Comparison of ENCODE assay signal across 8 mouse cellular contexts in the genomic region with DNA sequence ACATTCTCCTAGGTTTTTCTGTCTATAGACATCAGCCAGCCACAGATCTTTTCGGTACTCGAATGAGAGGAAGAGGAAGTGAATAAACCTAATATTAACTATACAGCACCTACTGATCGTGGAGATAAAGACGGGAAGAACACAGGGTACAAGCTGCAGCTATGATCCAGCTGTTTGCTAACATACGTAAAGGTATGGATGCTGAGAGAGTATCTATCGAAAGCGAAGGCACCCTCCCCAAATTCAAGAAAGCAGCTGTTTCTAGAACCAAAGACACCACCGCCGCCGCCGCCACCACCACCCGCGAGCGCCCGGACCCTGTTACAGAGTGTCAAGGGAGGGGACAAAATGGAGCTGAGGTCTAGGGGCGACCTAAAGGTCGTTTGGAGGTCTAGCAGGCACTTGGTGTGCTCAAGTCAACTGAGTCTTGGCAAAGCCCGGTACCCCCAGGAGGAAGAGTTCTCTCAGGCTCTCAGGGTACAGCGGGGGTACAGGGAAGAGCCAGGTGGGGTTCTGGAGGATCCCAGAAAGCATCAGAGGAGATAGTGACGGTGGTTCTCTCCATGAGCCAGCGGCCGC. TPM values are rescaled to one million over a fixed set of nuclear protein-coding genes. Genes with fewer than 3 reads are reported as not detected.
DNase-seq lines count a peak whose midpoint lies in the region; ATAC-seq and TF ChIP-seq lines count a peak whose summit lies in the region.

No protein-coding gene starts in this region.

- no peak for TF ChIP-seq EP300 in heart, adult 2 months (IDR thresholded peaks at IDR 0.05; ENCODE audit: insufficient read depth, low read depth, low read length)

- no peaks in the 10 kb centered on the region for H3K27me3 ChIP-seq in heart, adult 2 months (ENCODE audit: control insufficient read depth, insufficient read depth, low read length)
- H3K27me3 ChIP-seq in hindbrain, embryonic 15.5 days: peaks cover 3% of the 10 kb centered on the region; the same call in 1 of the 2 replicates
- H3K27me3 ChIP-seq in myocyte (ENCODE audit: control insufficient read depth, insufficient read depth, insufficient read length): no peaks in the 10 kb centered on the region

- peak overlapping the region; percentile 82 for H3K27ac ChIP-seq in heart, adult 2 months
- peak overlapping the region; percentile 89 for H3K27ac ChIP-seq in hindbrain, embryonic 15.5 days (replicated peaks)

- peaks cover 2% of the 10 kb centered on the region for H3K4me1 ChIP-seq in heart, adult 2 months (ENCODE audit: control insufficient read depth, insufficient read depth, low read length)
- peaks cover 8% of the 10 kb centered on the region for H3K4me1 ChIP-seq in hindbrain, embryonic 15.5 days (replicated peaks)

- no peaks in the 10 kb centered on the region; the same call in 1 of the 2 replicates for H3K79me2 ChIP-seq in heart, adult 2 months (replicated peaks; ENCODE audit: control insufficient read depth, insufficient read depth, low read length)
- H3K79me2 ChIP-seq in myocyte (ENCODE audit: control insufficient read depth, insufficient read depth): peaks cover 54% of the 10 kb centered on the region

- TF ChIP-seq POLR2A in heart, adult 2 months (IDR thresholded peaks at IDR 0.05; ENCODE audit: insufficient read depth, low read depth, low read length): no peak
- TF ChIP-seq POLR2A in myocyte (IDR thresholded peaks at IDR 0.05; ENCODE audit: insufficient read length, low read depth): no peak

- 0 out of 2 replicates have a peak, but pooled peaks have one; percentile 23 for ATAC-seq in erythroblast, adult 5-6 weeks (replicated peaks; ENCODE audit: low FRiP score, poor library complexity, severe bottlenecking)
- no peak; the same call in 1 of the 2 replicates for ATAC-seq in hindbrain, embryonic 15.5 days (ENCODE audit: low FRiP score, low read depth)

- intact Hi-C loops in heart, adult 2 months (cut with DNase I): loop anchor here (5.0 kb wide), 2 partner anchors 148 to 293 kb away; a partner anchor contains a TSS

- peak overlapping the region; percentile 80 for H3K4me3 ChIP-seq in heart, adult 2 months
- H3K4me3 ChIP-seq in hindbrain, embryonic 15.5 days: peak overlapping the region; percentile 63
- H3K4me3 ChIP-seq in myocyte: peak overlapping the region; percentile 83

- no peak for TF ChIP-seq CTCF in heart, adult 2 months (IDR thresholded peaks at IDR 0.05)

- peak; percentile 20 to 39 for DNase-seq in heart, adult 2 months
- DNase-seq in heart, adult 8-10 months (ENCODE audit: low spot score): no peak
- DNase-seq in R1 (ENCODE audit: low read depth, low spot score) (peak; percentile 16), liver (peak; percentile 33)
- peak; percentile 46 for DNase-seq in testis, postnatal 10 days (ENCODE audit: low spot score)

- H3K4me2 ChIP-seq in hindbrain, embryonic 15.5 days: peak overlapping the region; percentile 62
- peak overlapping the region; percentile 74 for H3K4me2 ChIP-seq in myocyte (ENCODE audit: low read depth)

- 20% methylated on average over 22 of the region's 22 CpGs for WGBS in heart, adult 2 months
- 26% methylated on average over 21 of the region's 22 CpGs for WGBS in hindbrain, embryonic 15.5 days

- H3ac ChIP-seq in myocyte (ENCODE audit: control insufficient read depth, insufficient read length): peak overlapping the region; percentile 71

- H3K36me3 ChIP-seq in heart, adult 2 months (ENCODE audit: control insufficient read depth, insufficient read depth, low read length): no peaks in the 10 kb centered on the region
- H3K36me3 ChIP-seq in hindbrain, embryonic 15.5 days: no peaks in the 10 kb centered on the region
- H3K36me3 ChIP-seq in myocyte (ENCODE audit: control insufficient read depth, insufficient read depth): peaks cover 9% of the 10 kb centered on the region

- H3K9me3 ChIP-seq in hindbrain, embryonic 15.5 days: no peaks in the 10 kb centered on the region

- peak overlapping the region; percentile 87 for H3K9ac ChIP-seq in heart, adult 2 months (ENCODE audit: low read depth, low read length)
- H3K9ac ChIP-seq in hindbrain, embryonic 15.5 days: peak overlapping the region; percentile 68

TF ChIP-seq in myocyte, 11 proteins besides CTCF, POLR2A, EP300 and RAD21:
- TF ChIP-seq E2F4 (IDR thresholded peaks at IDR 0.05; ENCODE audit: insufficient read depth) (no peak), MYOD1 (IDR thresholded peaks at IDR 0.05; ENCODE audit: control insufficient read depth in 1 of 3, insufficient read length in 2 of 3, low read depth in 2 of 3) (no peak), TCF3 (IDR thresholded peaks at IDR 0.05; ENCODE audit: insufficient read length, low read depth) (no peak), SRF (IDR thresholded peaks at IDR 0.05; ENCODE audit: control insufficient read depth, insufficient read length, low read depth) (no peak), POLR2AphosphoS2 (IDR thresholded peaks at IDR 0.05; ENCODE audit: insufficient read length, low read depth) (no peak), REST (IDR thresholded peaks at IDR 0.05; ENCODE audit: insufficient read depth, insufficient read length) (no peak), MAX (IDR thresholded peaks at IDR 0.05; ENCODE audit: low read depth) (no peak), TCF12 (IDR thresholded peaks at IDR 0.05; ENCODE audit: insufficient read depth, poor library complexity, severe bottlenecking) (no peak), MYOG (IDR thresholded peaks at IDR 0.05; ENCODE audit: control insufficient read depth in 1 of 3, insufficient read depth in 1 of 3, insufficient read length in 2 of 3, low read depth in 2 of 3) (no peak), USF1 (IDR thresholded peaks at IDR 0.05; ENCODE audit: low read depth) (no peak), CEBPB (IDR thresholded peaks at IDR 0.05; ENCODE audit: insufficient read depth, poor library complexity, severe bottlenecking) (no peak)

RNA-seq across cellular contexts. Expression of a gene that starts 0.7 kb away (rescaled TPM):
- 10 to 100 TPM in 1 of 2 experiments, 1 to 10 TPM in 1; 9.3 to 11.0 TPM for total RNA-seq in heart, adult 2 months (2021)
- polyA plus RNA-seq in heart, adult 2 months (2012; rRNA removed): 2.2 and 4.5 TPM in 2 replicates
- 10 to 100 TPM in 1 of 4 experiments, 1 to 10 TPM in 3; 8.2 to 10.6 (median 8.9) TPM for total RNA-seq in heart, adult 8-10 months (2022)
- 9.6 and 10.7 TPM in 2 replicates for total RNA-seq in erythroblast, adult 5-6 weeks (2015; ENCODE audit: low replicate concordance)
- 13.8 and 15.4 TPM in 2 replicates for total RNA-seq in erythroblast, adult 5-6 weeks (2017; ENCODE audit: low replicate concordance)
- polyA plus RNA-seq in hindbrain, embryonic 15.5 days (2015; fragmentation: Nextera tagmentation; extraction: Ambion mirVana): 22.1 and 23.5 TPM in 2 replicates
- 30.5 TPM for polyA plus RNA-seq in myocyte (2012; fragmentation: generic; extraction: Trizol)
